Mouse (Mus musculus) spleen, postnatal 4 days (tissue): ENCODE data around the gene Kcnq2.

ENCODE experiments used
- DNase-seq, 2 experiments: peaks; one replicate each; pipeline ENCODE4 v3.0.0; 2022; ENCODE audit warnings: low spot score in 2 of 2

Gene Kcnq2

GRCm38 (mm10) chr2:181147546-181148317, 12.6 kb upstream of the Kcnq2 start:
- DNase-seq = no peak

GRCm38 (mm10) chr2:181146976-181147545, 12.0 kb upstream of the Kcnq2 start:
- DNase-seq = no peak

GRCm38 (mm10) chr2:181144675-181145074, 9.6 kb upstream of the Kcnq2 start:
- DNase-seq = no peak

- no peak for DNase-seq
These were observed 8.6 kb upstream of the Kcnq2 start for GRCm38 (mm10) chr2:181143509-181144276.

DNA sequence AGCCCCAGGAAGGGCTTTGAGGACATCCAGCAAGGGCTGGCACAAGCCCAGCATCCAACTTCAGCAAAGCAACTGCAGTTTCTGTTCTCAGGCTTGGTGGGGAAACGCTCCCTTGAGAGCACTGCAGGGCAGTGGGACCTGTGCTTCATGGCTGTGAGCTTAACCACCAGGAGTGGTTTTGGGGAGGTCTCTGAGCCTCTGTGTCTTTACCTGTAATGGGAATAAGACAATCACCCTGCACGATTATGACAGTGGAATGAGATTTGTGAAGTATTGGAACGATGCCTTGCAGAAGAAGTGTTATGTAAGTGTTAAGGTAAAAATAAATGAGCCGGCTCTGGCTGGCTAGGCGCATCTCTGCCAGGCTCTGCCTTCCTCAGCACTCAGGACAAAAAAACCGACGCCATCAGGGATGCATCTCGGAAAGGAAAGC, 7.6 kb upstream of the Kcnq2 start:
- no peak for DNase-seq

GRCm38 (mm10) chr2:181139641-181140193, 4.6 kb upstream of the Kcnq2 start:
- DNase-seq = no peak

DNA sequence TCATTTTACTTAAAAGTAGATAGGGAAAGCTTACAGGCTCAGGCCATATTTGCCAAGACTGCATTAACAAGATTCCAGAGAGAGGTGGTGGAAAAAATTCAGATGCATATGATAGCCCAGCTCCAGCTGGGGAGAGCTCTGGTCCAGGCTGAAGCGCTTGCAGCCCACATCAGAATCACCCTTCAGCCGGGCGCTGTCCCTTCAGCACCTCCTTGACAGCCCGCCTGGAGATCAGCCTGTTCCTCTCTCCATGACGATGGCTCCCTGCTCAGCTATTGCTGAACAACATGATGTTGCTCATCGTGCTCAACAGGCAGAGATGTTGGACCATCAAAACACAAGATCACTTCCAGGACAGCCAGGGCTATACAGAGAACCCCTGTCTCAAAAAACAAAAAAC, 1.8 kb upstream of the Kcnq2 start:
- no peak for DNase-seq

GRCm38 (mm10) chr2:181135446-181135818, 332 bp upstream of the Kcnq2 start:
- no peak for DNase-seq

GRCm38 (mm10) chr2:181133837-181134590, 1.1 kb downstream of the Kcnq2 start:
- no peak for DNase-seq

- no peak for DNase-seq
These were observed 4.9 kb downstream of the Kcnq2 start for GRCm38 (mm10) chr2:181130245-181130644.

DNA sequence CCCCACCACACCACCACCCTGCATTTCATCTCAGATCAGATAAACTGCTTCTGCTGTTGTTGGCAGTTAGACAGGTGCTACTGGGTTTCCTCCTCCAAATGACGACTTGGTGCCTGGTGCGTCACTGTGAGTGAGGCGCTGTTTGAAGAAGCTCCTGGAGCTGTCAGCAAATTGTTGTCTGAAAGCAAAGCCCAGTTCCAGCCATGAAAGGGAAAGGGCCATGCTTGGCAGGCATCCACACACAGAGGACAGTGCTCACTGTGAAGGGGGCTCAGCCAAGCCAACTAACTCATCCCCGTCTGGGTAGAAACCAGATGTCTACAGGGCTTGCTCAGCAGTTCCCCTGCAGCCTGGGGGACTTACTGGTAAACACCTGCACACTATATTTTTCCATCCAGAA, 6.1 kb downstream of the Kcnq2 start:
- DNase-seq = no peak

GRCm38 (mm10) chr2:181127786-181128185, 7.3 kb downstream of the Kcnq2 start:
- no peak for DNase-seq

DNA sequence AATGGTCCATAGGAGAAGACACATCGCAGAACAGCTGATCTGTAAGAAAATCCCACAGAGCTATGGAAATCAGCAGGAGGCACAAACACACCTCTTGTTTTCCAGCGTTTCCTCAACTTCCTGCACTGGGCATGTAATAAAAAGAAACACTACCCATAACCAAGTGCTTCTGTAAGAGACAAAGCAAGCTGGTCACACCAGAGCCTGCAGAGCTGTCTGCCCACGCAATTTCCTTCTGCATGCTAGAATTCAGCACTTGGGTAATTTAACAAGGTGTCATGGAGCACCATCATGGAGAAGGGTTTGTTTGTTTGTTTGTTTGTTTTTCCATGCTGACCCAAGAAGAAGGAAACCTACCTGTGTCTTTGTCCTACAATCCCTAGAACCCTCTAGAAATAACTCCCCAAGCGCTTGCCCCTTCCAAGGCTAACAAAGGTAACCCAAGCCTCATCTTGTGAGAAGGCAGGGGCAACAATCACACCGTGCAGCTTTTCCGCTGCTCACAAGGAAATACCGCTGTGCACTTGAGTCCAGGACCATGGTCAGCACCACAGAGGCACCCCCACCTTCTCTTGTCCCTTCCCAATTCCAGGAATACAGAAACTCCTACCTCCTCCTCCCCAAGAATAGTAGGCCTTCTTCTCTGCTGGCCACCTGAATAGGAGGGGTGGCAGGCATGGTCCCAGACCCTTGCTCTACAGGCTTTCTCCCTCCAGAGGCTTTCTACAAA, 9.2 kb downstream of the Kcnq2 start:
- no peak for DNase-seq

GRCm38 (mm10) chr2:181122642-181123041, 12.5 kb downstream of the Kcnq2 start:
- no peak for DNase-seq

DNA sequence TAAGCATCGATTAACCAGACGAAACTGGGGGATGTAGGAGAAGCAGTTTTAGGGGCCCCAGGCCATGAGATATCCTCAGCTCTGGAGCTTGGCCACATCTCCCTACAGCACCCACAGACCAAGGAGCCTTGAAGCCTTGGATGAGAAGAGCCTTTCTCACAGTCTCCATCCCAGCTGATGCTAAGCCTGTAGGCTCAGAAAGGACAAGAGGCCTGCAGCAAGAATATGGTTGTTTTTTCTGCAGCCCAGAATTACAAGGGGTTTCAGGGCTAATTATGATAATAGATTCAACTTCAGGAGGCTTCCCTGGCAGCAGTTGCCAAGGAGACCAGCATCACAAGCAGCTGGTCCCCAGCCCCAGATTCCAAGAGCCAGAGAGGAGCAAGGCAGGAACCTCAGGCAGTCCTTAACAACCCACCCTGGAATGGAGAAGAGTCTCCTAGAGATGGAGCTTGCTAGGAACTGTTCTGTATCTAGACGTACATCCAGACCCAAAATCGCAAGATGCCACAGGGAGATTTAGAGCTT, 14.1 kb downstream of the Kcnq2 start:
- DNase-seq = no peak

GRCm38 (mm10) chr2:181119952-181120351, 15.1 kb downstream of the Kcnq2 start:
- DNase-seq = no peak

GRCm38 (mm10) chr2:181116436-181116835, 18.7 kb downstream of the Kcnq2 start:
- no peak for DNase-seq

DNA sequence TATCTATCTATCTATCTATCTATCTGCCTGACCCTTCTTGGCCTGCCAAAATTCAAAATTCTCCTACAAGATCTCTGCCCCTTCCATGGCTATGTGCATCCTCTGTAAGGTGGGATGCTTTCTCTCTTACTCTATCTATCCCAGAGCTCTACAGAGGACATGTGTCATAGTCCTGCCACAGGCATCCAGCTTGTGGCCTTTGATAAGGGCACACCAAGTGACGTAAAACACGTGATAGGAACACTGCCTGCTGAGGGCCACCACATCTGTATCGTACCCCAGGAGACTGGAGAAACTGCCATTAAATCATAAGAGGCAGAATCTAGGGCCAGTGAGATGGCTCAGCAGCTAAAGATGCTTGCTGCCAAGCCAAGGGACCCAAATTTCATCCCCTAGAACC, 19.7 kb downstream of the Kcnq2 start:
- DNase-seq = no peak

- DNase-seq = no peak
These were observed 21.2 kb downstream of the Kcnq2 start for GRCm38 (mm10) chr2:181113762-181114361.

DNA sequence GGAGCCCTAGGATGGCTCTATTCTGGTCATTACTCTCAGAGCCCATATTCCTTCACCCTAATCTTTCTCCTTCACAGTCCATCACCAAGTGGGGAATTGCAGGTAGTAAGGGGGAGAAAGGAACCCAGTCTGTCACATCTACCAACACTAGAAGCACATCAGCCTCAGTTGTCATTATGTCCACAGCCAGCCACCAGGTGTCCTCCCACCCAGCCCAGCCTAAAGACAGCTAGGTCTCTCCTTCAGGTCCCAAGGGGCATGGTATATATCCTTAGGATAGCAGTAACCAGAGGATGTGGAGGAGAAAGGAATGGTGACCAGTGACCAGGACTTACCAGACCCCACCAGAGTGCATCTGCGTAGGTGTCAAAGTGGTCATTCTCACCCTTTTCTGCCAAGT, 23.4 kb downstream of the Kcnq2 start:
- DNase-seq = no peak
